Mouse (Mus musculus) gastrocnemius, adult 8-10 months (tissue): ENCODE measurements around the gene Lrig2. TPM values are rescaled to one million over a fixed set of nuclear protein-coding genes. Genes with fewer than 3 reads are reported as not detected.

ENCODE experiments used
- DNase-seq, 2 experiments: peaks; one replicate each; pipeline ENCODE4 v3.0.0; 2022; ENCODE audit warnings: low spot score in 2 of 2
- total RNA-seq, 4 experiments: library from RNA; stranded (reverse); gene quantifications; 2 replicates each; pipeline ENCODE4 v1.2.4; 2022

The Lrig2 gene
- total RNA-seq = 1 to 10 TPM; 5.2 to 7.4 (median 6.0) TPM

DNA sequence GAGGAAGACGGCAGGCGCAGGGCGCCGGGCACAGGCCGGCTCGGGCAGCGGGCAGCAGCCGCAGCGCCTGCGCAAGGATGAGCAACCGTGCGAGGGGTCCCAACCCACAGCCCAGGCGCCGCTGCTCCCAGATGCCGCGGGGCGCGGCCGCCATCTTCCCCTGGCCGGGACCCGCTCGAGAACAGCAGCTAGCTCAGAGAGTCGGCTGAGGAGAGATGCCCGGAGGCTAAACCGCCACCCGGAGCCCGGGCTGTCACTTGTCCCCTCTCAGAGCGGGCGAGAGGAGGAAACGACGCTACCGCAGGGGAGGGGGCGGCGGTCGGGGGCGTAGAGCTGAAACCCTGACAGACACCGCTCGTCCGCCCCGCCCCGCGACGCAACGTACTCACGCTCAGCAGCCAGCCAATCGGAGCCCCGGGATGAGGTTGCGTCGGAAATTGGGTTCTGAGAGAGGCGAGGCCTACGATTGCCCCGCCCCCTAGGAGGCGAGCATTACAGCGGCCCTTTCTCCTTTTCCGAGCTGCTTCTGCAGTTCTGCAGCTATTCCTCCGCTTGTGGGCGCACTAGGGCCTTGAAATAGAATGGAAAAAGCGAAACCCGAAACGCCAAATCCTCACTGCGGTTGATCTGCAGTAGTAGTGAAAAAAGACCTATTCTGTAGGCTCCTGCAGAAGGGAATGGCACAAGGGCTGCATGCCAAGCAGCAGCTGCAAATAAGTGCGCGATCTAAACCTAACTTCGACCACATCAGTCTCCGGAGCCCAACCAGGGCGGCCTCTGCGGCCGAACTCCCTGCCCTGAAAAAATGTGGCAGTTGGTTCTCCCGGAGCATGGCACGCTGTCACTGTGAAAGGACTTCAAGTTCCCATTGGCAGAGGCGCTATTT lies at the start of gene Lrig2:
Gene Lrig2, minus strand, starts transcription at position 381 of the 886 bp plus-strand sequence.
- DNase-seq = peak; percentile 98

GRCm38 (mm10) chr3:104556624-104557023 lies 44.9 kb upstream of the Lrig2 start:
- no peak for DNase-seq

- DNase-seq = no peak
These were observed 38.9 kb upstream of the Lrig2 start for GRCm38 (mm10) chr3:104550594-104550993.

DNA sequence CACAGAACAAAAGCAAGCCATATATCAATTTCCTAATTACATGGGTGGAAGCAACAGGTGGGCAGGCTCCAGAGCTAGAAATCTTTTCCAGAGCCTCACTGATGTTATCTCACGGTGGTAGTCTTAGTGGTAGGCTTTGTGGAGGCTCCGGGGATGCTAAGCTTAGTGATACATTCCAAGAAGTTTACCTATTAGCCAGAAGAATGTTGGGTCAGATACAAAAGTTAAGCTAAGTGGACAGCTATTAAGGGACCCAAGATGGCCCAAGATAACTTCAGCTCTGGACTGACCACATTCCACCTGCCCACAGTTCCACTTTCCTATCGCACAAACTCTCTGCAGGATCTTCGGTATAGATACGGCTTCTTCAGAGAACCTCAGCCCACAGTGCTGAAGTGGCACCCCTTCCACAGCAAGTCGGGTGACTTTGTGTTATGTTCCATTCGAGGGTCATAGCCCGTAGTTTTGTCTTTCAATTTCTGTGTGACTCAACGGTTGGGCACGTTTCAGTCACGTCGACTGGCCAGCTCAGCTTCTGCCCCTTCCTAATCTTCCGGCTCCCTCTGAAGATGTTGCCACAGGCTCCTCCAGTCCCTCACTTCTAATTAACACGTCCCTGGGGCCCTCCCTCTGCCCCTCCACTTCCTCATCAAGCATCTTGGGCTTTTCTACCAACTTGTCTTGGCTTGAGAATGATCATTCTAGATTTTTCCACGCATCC lies 36.8 kb upstream of the Lrig2 start:
- no peak for DNase-seq

DNA sequence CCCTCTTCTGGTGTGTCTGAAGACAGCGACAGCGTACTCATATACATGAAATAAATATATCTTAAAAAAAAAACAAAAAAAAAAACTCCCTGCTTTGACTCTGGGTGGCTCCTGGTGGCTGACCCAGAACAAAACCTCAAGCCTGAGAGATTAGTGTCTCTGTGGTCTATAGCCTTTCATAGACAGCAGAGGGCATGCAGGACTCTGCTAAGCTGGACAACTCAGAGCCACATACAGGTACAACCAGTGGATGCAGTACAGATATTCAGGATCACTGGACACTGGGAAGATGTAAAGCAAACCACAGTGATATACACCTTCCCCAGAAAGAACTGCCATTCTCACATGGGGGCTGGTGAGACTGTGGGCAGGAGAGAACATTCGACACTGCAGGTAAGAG lies 32.1 kb upstream of the Lrig2 start:
- no peak for DNase-seq

- DNase-seq = no peak
These were observed 30.3 kb upstream of the Lrig2 start for GRCm38 (mm10) chr3:104542065-104542429.

DNA sequence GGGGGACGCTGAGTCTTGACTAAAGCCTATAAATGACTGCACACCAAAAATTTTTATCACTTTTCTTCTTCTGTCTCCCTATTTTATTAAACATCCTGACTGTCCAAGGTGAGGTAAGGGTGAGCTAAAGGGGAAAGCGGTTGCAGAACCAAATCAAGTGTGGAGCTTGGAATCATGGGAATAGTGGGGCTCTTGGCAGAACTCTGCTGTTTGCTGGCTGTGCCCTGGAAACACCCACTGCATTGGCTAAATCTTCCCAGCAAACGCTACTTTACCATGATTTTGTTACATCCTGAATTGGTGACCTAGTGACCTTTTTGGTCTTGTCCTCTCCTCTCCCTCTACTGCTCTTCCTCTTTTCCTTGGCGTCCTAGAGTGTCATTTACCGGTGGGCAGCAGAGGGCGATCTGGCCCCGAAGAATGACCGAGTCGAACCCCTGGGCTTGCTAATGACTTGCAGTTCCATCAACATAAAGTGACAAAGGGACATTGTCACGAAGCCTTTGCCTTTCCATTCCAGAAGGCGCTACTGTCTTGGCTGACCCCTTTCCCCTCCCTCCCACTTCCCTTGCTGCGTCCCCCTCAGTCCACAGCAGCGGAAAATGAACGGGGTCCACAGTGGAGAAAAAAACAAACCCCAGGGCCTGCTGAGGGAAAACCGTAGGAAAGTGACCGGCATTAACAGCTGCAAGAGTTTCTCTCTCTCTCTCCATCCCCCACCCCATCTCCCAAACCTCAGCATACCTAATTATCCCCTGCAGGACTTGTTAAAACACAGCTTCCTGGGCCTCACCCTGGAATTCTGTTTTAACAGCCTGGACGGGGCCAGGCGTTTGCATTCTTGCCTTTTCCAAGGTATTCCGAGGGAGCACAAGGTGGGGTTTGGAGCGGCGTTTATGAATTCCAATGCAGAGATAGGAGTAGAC lies 29.7 kb upstream of the Lrig2 start:
- DNase-seq = peak; percentile 46 to 47

DNA sequence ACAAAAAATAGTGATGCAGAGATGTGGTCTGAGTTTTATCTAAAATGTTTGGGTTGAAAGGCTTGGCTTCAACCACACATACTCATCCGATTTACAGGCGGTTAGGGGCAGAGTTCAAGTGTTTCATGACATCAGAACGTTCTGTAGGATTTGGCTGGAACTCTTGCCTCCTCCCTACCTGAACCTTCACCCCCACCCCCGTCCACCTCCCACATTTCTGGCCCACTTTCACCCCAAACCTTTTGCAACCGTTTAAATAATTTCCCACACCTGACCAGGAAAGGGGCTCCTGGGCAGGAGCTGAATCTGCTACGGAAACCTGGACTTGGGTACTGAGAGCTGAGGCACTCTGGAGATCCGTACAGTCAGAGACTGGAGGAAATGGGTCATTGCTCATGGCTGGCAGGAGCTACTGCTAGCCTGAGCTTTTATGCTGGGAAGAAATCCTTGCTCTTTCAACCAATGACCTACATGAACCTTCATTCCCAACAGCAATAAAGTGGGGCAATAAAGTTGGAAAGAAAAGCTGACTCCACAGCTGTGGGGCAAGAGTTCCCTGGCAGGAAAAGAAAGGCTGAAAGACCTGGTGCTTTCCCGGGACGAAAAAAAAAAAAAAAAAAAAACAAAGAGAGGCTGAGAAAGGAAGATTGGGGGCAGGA lies 28.9 kb upstream of the Lrig2 start:
- DNase-seq = no peak

- DNase-seq = no peak
These were observed 21.5 kb upstream of the Lrig2 start for GRCm38 (mm10) chr3:104533223-104533622.

DNA sequence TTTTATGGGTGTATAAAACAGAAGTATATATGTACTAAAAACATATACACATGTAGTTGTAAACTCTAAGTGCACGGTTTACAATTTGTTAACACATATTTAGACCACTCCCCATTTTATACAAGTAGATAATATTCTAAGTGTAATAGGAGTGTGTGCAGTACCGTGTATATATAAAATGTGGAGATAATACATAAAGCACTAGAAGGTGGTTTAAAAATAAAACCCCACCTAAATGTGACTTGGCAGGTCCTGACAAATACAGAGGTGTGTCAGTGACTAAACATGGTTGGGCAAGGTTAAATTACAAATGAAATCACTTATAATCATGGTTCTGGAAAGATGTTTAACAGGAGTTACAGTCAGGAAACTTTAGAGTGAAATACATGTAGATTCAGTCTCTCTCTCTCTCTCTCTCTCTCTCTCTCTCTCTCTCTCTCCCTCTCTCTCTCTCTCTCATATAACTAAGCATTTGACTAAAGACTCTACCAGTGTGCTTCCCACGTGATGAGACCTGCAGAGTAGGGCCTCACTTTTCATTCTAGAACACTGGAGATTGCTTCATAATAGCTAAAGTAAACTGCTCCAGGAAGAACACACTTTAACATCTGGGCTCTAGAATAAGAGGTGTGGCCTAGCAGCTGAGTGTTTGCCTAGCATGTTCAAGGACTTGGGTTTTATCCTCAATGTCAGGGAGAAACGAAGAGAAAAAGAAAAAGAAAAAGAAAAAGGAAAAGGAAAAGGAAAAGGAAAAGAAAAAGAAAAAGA lies 14.6 kb upstream of the Lrig2 start:
- DNase-seq = no peak

DNA sequence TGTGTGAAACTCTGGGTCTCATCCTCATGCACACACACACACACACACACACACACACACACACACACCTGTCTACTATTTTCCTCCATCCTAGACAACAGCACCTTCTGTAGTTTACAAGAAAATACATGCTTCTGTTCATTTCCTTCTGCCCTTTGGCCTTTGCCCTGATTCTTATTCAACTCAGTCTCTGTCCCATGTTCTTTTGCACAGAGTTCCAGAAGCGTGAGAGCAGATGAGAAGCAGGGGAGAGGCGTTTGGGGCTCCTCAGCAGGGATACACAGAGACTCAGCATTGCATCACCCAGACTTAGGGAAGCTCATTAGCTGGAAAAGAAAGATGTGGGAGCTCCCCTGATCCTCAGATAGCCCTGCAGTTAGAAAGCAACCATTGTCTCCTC lies 13.8 kb upstream of the Lrig2 start:
- no peak for DNase-seq

GRCm38 (mm10) chr3:104525029-104525428 lies 13.3 kb upstream of the Lrig2 start:
- DNase-seq = no peak

GRCm38 (mm10) chr3:104523333-104523871 lies 11.7 kb upstream of the Lrig2 start:
- DNase-seq = no peak

DNA sequence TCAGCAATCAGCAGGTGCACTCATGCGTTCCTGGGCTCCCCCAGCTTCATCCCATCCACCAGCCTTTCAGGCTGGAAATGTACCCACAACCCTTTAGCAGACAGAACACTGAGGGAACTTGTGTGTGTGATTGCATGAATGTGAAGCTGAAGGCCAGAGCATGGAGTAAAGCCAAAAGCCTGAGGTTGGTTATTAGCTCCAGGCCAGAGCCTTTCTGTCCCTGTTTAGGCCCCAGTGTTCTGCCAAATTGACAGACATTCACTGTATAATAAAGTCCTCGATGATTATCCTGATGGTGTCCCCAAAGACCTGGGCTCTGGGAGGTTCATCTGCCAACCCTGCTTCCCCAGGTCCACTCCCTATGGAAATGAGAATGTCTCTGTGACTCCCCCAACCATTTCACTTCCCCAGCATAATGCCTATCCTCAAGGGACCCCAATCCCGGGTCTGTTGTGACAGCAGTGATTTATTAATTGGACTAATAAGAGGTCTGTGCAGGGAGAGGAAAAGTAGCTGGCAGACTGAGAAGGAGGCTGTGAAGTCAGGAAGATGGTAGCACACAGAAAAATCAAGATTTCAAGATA lies 9.7 kb upstream of the Lrig2 start:
- DNase-seq = no peak

DNA sequence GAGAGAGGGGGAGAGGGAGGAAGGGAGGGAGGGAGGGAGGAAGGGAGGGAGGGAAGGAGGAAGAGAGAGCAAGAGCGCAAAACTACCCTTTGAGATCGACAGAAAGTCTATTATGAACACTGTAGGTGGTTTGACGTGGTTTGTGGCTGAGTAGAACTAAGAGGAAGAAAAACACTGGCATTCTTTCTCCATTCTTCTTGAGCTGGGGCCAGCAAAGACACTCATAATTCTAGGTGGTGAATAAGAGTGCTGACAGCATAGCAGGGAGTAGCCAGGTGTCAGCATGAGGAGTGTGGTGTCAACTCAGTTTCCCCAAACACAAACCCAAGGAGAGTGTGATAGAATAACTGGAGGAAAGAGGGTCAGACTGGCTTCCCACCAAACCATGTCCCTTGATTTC lies 8.8 kb upstream of the Lrig2 start:
- DNase-seq = no peak

- DNase-seq = no peak
These were observed 7.2 kb upstream of the Lrig2 start for GRCm38 (mm10) chr3:104518931-104519330.

GRCm38 (mm10) chr3:104518411-104518810 lies 6.7 kb upstream of the Lrig2 start:
- no peak for DNase-seq

- no peak for DNase-seq
These were observed 5.4 kb upstream of the Lrig2 start for GRCm38 (mm10) chr3:104517161-104517560.

GRCm38 (mm10) chr3:104514510-104514909 lies 2.8 kb upstream of the Lrig2 start:
- DNase-seq = no peak

GRCm38 (mm10) chr3:104512424-104512748 lies 668 bp upstream of the Lrig2 start:
- no peak for DNase-seq
